Mouse (Mus musculus) liver, embryonic 16.5 days (tissue): ENCODE results near the gene Hoxa2. TPM values are rescaled to one million over a fixed set of nuclear protein-coding genes. Genes with fewer than 3 reads are reported as not detected.

Experiments used
- ATAC-seq: fragments of 200-750 bp; cut with Nextera tagmentation; 2 replicates; pipeline ENCODE4 v1.8.0; 2017; ENCODE audit warnings: low read depth, mild to moderate bottlenecking, moderate number of reproducible peaks, moderate library complexity
- H3K27ac ChIP-seq: fragments of 300-500 bp; sonication (generic); 2 replicates; pipeline ENCODE4 v1.5.1; 2014; ENCODE audit warnings: mild to moderate bottlenecking, low read length
- H3K27me3 ChIP-seq: fragments of 300-500 bp; sonication (generic); 2 replicates; pipeline ENCODE4 v1.6.1; 2014; ENCODE audit warnings: low read depth, low read length, mixed read lengths; ENCODE audit not compliant: control insufficient read depth, insufficient read depth
- H3K36me3 ChIP-seq: fragments of 300-500 bp; sonication (generic); 2 replicates; pipeline ENCODE4 v1.6.1; 2014; ENCODE audit warnings: mild to moderate bottlenecking; ENCODE audit not compliant: control insufficient read depth, insufficient read depth
- H3K4me1 ChIP-seq: fragments of 300-500 bp; sonication (generic); 2 replicates; pipeline ENCODE4 v1.6.1; 2014; ENCODE audit warnings: low read depth, low read length, mixed read lengths; ENCODE audit not compliant: control insufficient read depth
- H3K4me2 ChIP-seq: fragments of 300-500 bp; sonication (generic); 2 replicates; pipeline ENCODE4 v1.6.1; 2014; ENCODE audit warnings: low read depth, low read length, mixed read lengths
- H3K4me3 ChIP-seq: fragments of 300-500 bp; sonication (generic); 2 replicates; pipeline ENCODE4 v1.5.1; 2014; ENCODE audit warnings: low read depth, mild to moderate bottlenecking, low read length
- H3K9ac ChIP-seq: fragments of 300-500 bp; sonication (generic); 2 replicates; pipeline ENCODE4 v1.6.1; 2014; ENCODE audit warnings: low read depth, low read length
- H3K9me3 ChIP-seq: fragments of 300-500 bp; sonication (generic); replicated peaks from 2 replicates; pipeline ENCODE4 v1.6.1; 2016; ENCODE audit warnings: low read length; ENCODE audit not compliant: control insufficient read depth
- WGBS: fragments of 180-500 bp; shearing (Covaris S2); extraction: QIAGEN DNeasy Blood & Tissue Kit; methylation state at CpG from one replicate; pipeline ENCODE4 v1.1.7; 2014; ENCODE audit not compliant: insufficient replicate concordance; 5-methylcytosine and 5-hydroxymethylcytosine counted together
- polyA plus RNA-seq: library from polyadenylated mRNA; unstranded; fragments of >200 nt; fragmentation: Nextera tagmentation; extraction: Ambion mirVana; gene quantifications from 2 replicates; pipeline ENCODE4 v1.2.1, GENCODE M21; 2015

The Hoxa2 gene
- polyA plus RNA-seq, 1 experiment from 2014 or later, result 0.44 TPM

- peak; percentile 55 for ATAC-seq
- Histone ChIP-seq H3K9me3 (no peaks in the 10 kb centered on the region), H3K4me3 (peak overlapping the region; percentile 59), H3K27me3 (peaks cover 84% of the 10 kb centered on the region), H3K27ac (no peak overlapping the region), H3K36me3 (no peaks in the 10 kb centered on the region), H3K4me2 (peak overlapping the region; percentile 60), H3K9ac (no peak overlapping the region), H3K4me1 (peaks cover 5% of the 10 kb centered on the region)
- 2% methylated on average over 49 of the region's 55 CpGs for WGBS
Observed at GRCm38 (mm10) chr6:52191860-52192550, 27.4 kb upstream of the Hoxa2 start.

- peaks cover 87% of the 10 kb centered on the region for H3K27me3 ChIP-seq
- no peaks in the 10 kb centered on the region for H3K36me3 ChIP-seq
- no peaks in the 10 kb centered on the region for H3K9me3 ChIP-seq
- peak within 1 kb of the TSS; percentile 60 for H3K4me2 ChIP-seq
- peaks cover 5% of the 10 kb centered on the region for H3K4me1 ChIP-seq
- under 1% methylated on average over 64 of the region's 102 CpGs for WGBS
- H3K27ac ChIP-seq, result no peak within 1 kb of the TSS; the same call in 1 of the 2 replicates
- ATAC-seq, result no peak
- peak within 1 kb of the TSS; percentile 37; the same call in 1 of the 2 replicates for H3K9ac ChIP-seq
- H3K4me3 ChIP-seq, result peak within 1 kb of the TSS; percentile 59
Observed at GRCm38 (mm10) chr6:52190906-52191810, 26.5 kb upstream of the Hoxa2 start, which contains the start of gene Hoxa4. Gene Hoxa4 (minus strand): TSS chr6:52191753.

- Histone ChIP-seq H3K36me3 (no peaks in the 10 kb centered on the region), H3K9me3 (no peaks in the 10 kb centered on the region), H3K4me2 (no peak overlapping the region), H3K27me3 (peaks cover 85% of the 10 kb centered on the region), H3K4me1 (peaks cover 5% of the 10 kb centered on the region), H3K9ac (no peak overlapping the region), H3K4me3 (no peak overlapping the region), H3K27ac (no peak overlapping the region)
- ATAC-seq, result no peak
- 37% methylated on average over 23 of the region's 23 CpGs for WGBS
Observed at GRCm38 (mm10) chr6:52190410-52190809, 25.8 kb upstream of the Hoxa2 start.

GRCm38 (mm10) chr6:52189909-52190308, 25.3 kb upstream of the Hoxa2 start:
- ATAC-seq, result no peak
- peaks cover 82% of the 10 kb centered on the region for H3K27me3 ChIP-seq
- H3K27ac ChIP-seq, result no peak overlapping the region
- H3K4me1 ChIP-seq, result peaks cover 5% of the 10 kb centered on the region
- no peaks in the 10 kb centered on the region for H3K9me3 ChIP-seq
- H3K9ac ChIP-seq, result no peak overlapping the region
- H3K4me3 ChIP-seq, result no peak overlapping the region
- WGBS, result 39% methylated on average over 8 of the region's 8 CpGs
- no peaks in the 10 kb centered on the region for H3K36me3 ChIP-seq
- no peak overlapping the region for H3K4me2 ChIP-seq

GRCm38 (mm10) chr6:52189172-52189591, 24.6 kb upstream of the Hoxa2 start:
- Histone ChIP-seq H3K4me3 (no peak overlapping the region), H3K27ac (no peak overlapping the region), H3K4me1 (peaks cover 5% of the 10 kb centered on the region), H3K9me3 (no peaks in the 10 kb centered on the region), H3K36me3 (no peaks in the 10 kb centered on the region), H3K27me3 (peaks cover 81% of the 10 kb centered on the region), H3K9ac (no peak overlapping the region), H3K4me2 (no peak overlapping the region)
- WGBS, result 37% methylated on average over 5 of the region's 5 CpGs
- no peak for ATAC-seq

- no peak overlapping the region for H3K27ac ChIP-seq
- 24% methylated on average over 1 of the region's 1 CpGs for WGBS
- peaks cover 3% of the 10 kb centered on the region; the same call in 1 of the 2 replicates for H3K4me1 ChIP-seq
- no peak overlapping the region for H3K4me2 ChIP-seq
- no peak overlapping the region for H3K9ac ChIP-seq
- H3K4me3 ChIP-seq, result no peak overlapping the region
- H3K27me3 ChIP-seq, result peaks cover 63% of the 10 kb centered on the region
- H3K36me3 ChIP-seq, result no peaks in the 10 kb centered on the region
- no peak for ATAC-seq
- H3K9me3 ChIP-seq, result no peaks in the 10 kb centered on the region
Observed at GRCm38 (mm10) chr6:52186500-52186899, 21.9 kb upstream of the Hoxa2 start.

- no peak overlapping the region for H3K4me2 ChIP-seq
- 41% methylated on average over 3 of the region's 3 CpGs for WGBS
- peaks cover 62% of the 10 kb centered on the region for H3K27me3 ChIP-seq
- no peak overlapping the region for H3K27ac ChIP-seq
- H3K9ac ChIP-seq, result no peak overlapping the region
- peaks cover 3% of the 10 kb centered on the region; the same call in 1 of the 2 replicates for H3K4me1 ChIP-seq
- ATAC-seq, result no peak
- H3K36me3 ChIP-seq, result no peaks in the 10 kb centered on the region
- no peaks in the 10 kb centered on the region for H3K9me3 ChIP-seq
- no peak overlapping the region for H3K4me3 ChIP-seq
Observed at GRCm38 (mm10) chr6:52185834-52186233, 21.2 kb upstream of the Hoxa2 start.

- Histone ChIP-seq H3K4me3 (no peak overlapping the region), H3K27me3 (peaks cover 62% of the 10 kb centered on the region), H3K36me3 (no peaks in the 10 kb centered on the region), H3K4me1 (peaks cover 3% of the 10 kb centered on the region; the same call in 1 of the 2 replicates), H3K9ac (no peak overlapping the region), H3K9me3 (no peaks in the 10 kb centered on the region), H3K27ac (no peak overlapping the region), H3K4me2 (0 out of 2 replicates have a peak overlapping the region, but pooled peaks have one; percentile 10)
- WGBS, result 10% methylated on average over 19 of the region's 19 CpGs
- no peak for ATAC-seq
Observed at GRCm38 (mm10) chr6:52185222-52185621, 20.6 kb upstream of the Hoxa2 start.
